Mouse (Mus musculus): Measurements from ENCODE around the gene Fbxo27.

GRCm38 (mm10) chr7:28739829-28740228 is 47.2 kb downstream of the Fbxo27 start:
- TF ChIP-seq CTCF (IDR thresholded peaks at IDR 0.05; ENCODE audit: low read depth) (no peak), EP300 (IDR thresholded peaks at IDR 0.05; ENCODE audit: low read depth) (no peak)

All from liver, postnatal 0 days (tissue).